Mouse (Mus musculus) layer of hippocampus, adult 9-10 months (tissue): Measurements from ENCODE around the gene Tas2r135.

ENCODE experiments used
- DNase-seq: peaks from one replicate; pipeline ENCODE4 v3.0.0; 2022; ENCODE audit warnings: low spot score

Gene Tas2r135

DNA sequence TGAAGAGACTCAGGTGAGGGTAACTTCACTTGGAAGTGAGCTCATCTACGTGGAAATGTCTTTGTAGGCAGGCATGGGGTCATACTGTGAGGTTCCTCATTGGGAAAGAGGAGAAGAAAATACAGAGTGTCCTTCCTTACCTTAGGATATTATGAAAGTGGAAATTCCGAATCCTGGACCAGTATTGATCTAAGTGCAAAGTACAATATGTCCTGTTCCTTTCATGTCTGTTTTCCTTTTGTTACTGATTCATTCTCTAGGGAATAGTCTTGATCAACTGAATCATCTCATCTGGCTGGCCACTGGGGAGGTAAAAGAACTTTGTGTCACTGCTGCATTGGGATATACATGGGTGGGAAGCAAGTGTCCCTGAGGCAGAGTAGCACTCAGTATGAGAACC is 30.3 kb downstream of the Tas2r135 start:
- DNase-seq = no peak

DNA sequence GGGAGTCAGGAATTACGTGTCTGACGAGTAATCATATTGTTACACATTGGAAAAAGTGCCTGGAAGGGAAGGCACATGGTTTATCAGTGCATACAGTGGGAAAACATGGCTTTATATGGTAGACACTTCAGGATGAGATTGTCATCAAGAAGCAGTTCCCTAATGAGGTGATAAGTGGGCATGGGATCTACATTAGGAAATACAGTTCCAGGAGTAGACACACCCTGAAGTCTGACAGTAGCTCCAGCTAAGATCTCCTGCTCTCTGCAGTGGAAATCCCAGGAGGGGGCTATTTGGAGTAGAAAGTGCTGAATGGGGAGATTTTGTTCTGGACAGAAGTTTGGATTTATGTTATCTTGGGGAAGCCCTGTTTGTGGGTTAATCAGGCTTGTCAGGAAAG is 36.2 kb downstream of the Tas2r135 start:
- no peak for DNase-seq

GRCm38 (mm10) chr6:42444491-42444890 is 39.3 kb downstream of the Tas2r135 start:
- DNase-seq = no peak

DNA sequence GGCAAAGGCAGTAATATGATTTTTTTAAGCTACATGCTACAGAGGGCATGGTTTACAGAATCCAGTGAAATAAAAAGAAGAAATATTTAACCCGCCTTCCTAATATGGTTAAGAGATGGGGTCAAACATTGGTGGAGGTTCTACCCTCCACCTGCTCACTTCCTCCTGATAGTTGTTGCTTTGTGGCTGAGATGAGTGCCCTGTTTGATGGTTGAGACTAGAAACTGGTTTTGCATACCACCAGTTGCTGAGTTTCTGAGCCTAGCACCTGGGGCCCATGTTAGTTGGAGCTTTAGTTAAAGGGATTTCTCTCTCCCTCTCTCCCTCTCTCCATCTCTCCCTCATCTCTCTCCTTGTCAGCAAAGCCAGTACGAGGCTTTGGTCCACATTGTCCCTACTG is 42.1 kb downstream of the Tas2r135 start:
- no peak for DNase-seq
